Mouse (Mus musculus) cerebellum, postnatal 10 days (tissue): ENCODE results near the gene Hmcn2.

Experiments used
- DNase-seq, 2 experiments: peaks; one replicate each; pipeline ENCODE4 v3.0.0; 2021; ENCODE audit warnings: mixed read lengths in 2 of 2

Gene Hmcn2

DNA sequence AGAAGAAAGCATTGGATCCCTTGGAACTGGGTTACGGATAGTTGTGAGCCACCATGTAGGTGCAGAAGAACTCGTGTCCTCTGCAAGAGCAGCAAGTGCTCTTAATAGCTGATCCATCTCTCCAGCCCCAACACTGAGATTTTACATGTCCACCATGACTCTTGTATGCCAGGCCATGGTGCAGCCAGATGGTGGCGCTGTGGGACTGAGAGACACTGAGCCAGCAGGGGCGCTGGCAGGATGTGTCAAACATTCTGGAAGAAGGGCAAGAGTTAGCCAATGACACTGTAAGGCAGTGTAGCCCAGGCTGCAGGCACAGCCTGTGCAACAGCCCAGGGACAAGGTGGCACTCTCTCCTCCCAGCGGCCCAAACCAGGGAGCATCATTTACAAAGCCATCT lies 170.0 kb downstream of the Hmcn2 start:
- peak; percentile 95 to 97 for DNase-seq

DNA sequence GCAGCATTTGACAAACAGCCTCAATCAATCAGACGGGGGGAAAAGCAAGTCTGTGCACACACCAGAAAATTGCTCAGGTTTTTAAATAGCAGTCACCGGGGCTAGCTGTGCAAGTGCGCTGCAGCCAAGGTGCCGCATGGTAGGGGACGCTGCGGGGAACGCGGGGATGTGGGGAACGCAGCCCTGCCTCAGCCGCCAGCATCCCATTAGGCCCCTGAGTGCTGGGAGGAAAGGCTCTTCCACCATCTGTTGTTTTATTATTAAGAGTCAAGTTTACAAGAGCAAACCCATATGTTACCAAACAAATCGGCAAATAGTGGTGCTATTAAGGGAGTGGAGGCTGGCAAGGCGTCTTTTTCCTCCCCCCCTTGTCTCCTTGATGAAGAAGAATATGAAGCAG lies 175.0 kb downstream of the Hmcn2 start:
- peak in 1 of 2 experiments; percentile 72 for DNase-seq

DNA sequence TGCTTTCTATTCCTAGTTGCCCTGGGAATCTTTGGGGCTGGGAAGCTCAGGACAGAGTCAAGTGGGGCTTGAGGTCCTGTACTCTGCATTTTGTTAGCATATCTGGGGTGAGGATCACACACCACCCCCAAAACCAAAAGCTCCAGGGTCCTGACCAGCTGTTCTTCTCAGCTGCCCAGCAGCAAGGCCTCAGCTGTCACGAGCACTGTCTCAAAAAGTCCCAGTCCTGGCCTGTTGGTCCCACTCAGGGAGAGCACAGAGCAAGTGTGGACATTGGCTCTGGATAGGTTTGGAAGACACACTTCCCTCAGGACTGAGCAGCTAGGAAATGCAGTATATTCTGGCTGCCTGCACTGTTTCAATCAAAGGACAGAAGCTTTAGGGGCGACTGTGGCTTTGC lies 176.3 kb downstream of the Hmcn2 start:
- no peak for DNase-seq

DNA sequence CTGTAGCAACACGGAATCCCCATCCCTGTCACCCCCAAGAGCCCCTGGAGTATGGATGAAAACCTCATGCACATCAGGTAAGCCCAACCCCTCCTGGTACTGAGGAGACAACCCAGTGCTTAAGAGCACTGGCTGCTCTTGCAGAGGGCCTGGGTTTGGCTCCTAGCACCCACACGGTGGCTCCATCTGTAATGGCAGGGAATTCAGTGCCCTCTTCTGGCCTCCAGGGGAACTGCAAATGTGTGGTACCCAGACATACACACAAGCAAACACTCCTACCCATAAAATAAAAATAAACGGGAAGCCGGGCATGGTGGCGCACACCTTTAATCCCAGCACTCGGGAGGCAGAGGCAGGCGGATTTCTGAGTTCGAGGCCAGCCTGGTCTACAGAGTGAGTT lies 178.1 kb downstream of the Hmcn2 start:
- DNase-seq: no peak

DNA sequence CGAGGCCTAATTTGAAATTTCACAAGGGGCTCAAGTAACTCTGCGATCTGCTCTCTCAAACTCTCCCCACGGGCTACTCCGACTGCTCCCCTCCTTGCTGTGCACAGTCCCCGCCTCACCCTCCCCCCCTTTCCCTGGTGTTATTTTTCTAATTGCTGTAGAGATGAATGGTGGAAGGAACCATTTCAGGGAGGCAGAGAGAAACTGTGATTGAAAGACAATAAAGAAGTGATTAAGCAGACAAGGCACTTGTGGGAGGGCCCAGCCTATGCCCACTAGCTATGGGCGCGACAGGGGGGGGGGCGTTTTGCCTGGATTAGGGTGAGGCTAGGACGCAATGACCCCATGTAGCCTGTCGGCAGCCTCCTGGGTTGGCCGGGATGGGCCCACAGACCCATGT lies 179.0 kb downstream of the Hmcn2 start:
- no peak for DNase-seq

DNA sequence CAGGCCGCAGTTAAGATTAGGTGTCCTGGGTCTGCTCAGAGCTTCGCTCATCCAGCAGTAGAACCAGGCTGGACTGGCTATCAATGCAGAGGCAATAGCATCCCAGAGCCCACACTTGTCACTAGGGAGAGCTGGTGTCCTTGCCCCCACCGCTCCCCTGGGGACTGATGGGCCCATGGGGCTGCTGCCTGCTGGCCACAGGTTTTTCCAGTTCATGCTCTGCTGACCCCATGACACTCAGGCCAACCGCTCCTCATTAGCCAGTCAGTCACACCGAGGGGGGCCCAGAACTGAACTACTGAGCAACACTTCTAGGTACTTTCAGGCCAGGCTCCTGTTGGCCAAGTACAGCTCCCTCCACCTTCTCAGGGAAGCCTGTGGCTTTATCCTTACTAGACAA lies 180.1 kb downstream of the Hmcn2 start:
- DNase-seq: no peak

DNA sequence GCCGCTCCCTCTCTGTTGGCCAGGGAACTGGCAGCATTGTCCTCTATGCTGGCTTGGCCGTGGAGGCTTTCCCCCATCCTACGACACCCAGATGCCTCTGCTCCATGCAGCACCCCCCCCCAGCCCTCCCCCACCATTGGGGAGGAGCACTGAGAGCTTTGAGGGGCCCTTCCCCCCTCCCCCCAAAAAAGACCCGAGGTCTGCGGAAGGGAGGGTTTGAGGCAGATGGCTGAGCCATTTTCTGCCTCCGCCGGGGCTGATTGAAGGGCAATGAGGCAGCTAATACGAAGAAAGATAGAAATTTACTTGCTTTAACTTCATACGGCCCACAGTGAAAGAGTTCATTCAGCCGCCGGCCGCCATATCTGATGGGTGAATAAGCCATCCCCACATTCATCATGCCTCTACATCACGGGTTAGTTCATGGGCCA lies 180.8 kb downstream of the Hmcn2 start:
- peak in 1 of 2 experiments; percentile 49 for DNase-seq

DNA sequence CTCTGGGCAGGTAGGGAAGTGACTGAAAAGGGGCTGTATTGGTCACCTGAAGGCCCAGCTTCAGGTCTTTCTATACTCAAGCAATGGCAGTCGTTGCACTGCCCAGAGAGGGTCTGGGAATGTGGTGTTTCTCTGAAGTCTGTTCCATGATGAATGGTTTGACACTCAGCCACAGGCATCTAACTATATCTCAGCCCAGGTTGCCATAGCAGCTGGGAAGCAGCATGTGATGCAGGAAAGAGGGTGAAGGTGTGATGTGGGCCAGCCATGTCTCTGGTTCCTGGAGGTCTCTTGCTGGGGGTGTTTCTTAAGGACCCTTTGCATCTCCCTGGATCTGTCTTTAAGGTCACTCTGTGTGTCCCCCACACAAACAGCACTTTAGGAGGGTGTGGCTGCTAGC lies 181.9 kb downstream of the Hmcn2 start:
- DNase-seq: no peak

DNA sequence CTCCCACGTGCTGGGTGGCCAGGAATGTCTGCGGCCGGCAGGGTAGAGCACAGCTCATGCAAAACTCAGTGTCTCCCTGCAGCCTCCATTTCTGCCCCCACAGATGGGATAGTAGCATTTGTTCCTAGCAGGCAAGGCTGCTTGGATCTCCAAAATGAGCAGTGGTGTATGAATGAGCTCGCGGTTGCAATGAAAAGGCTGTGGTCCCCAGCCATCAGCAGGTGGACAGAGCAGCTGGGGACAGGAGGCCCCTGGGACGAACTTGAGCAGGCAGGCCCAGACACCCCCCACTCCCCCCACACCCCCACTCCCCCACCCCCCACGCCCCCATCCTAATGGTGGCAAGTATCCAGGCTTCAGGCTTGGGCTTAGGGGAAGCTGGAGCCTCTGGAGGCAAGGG lies 182.9 kb downstream of the Hmcn2 start:
- no peak for DNase-seq

DNA sequence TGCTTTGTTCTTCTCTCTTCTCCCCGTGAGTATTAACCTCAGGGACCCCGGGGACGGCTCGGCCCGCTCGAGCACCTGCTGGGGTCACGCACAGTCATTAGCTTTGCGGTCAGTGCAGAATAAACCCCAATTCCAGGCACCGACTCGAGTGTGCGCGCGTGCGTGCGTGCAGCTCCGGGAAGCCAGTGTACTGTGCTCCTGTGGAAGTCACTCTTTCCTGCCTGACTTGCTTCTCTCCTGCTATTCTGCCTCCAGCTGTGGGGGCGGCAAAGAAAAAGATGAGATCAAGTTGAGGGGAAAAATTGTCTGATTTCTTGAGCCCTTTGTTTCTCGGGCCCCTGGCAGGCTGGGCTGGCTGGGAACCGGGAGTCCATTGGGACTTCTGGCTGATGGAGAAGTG lies 183.4 kb downstream of the Hmcn2 start:
- DNase-seq: no peak

DNA sequence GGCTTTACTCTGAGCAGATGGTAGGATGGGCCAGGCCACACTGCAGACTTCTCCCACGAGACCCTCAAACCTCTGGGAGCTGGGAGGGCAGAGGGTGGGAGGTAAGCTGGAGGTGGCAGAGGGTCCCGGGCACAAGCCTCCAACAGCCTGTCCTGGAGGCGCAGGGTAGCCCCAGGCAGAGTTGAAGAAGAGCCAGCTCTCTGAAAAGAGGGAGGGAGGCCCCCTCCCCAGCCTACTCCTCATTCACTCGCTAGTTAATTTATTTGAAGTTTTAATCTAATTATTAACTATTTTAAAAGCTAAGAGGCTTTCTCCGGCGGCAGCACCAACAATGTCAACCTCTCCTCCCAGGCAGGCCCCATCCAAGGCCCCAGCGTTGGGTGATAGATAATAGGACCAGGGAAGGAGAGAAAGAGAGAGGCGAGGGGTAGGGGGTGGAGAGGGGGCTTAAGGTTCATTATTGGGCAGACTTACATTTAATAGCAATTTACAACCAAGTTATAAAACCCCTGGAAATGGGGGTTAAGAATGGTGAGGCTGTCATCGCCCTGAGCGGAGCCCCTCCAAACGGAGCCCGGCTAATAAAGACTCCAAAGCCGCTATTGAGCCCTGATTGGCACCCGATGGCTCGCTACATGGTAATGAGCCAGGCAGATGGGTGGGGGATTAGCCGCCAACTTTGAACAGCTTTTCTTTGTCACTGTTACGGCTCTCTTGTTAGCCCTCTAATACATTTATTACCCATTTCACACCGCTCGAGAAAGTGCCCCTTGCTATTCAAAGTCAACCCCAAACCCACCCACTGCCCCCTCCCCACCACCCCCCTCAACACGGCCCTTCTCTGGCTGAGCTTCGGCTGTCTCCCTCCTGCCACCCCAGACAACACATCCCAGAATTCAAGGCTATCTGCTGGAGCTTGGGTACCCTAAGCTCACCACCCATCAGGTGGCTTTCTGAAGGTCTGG lies 185.4 kb downstream of the Hmcn2 start:
- peak; percentile 57 to 60 for DNase-seq

DNA sequence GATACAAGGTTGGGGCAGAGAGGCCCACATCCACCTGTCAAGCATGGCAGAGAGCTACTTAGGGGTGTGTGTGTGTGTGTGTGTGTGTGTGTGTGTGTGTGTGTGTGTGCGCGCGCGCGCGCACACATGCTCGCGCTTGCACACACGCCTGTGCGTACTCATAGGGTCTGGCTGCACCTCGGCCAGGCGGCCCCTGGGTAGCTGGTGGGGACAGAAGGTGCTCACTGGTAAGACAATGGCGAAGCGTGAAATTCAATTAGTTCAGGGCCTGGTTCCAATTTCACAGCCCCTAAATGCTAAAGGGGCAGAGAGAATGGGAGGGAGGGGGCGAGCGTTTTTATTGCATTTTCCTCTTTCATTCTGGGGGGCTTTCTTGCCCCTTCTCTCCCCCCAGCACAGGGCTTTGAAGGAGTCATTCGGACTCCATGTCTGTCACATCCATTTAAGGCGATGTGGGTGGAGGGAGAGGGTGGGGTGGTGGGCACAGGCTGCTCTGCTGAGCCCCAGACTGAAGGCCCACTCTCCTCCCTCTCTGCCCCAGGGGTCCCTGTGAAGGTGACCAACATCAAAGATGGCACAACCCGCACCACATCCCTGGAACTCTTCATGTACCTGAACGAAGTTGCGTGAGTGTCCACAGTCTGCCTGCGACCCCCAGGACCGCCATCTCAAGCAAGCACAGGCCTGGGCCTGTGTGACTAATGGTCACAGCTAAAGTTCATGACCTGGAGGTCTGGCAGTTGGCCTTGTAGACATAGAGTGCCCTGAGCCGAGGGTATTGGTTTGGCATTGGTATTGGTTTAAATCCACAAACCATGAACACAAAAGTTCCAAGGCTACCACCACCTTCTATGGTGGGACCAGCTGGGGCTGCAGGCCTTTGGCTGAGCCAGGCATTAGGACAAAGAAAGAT lies 186.3 kb downstream of the Hmcn2 start:
- DNase-seq: peak; percentile 63 to 75

DNA sequence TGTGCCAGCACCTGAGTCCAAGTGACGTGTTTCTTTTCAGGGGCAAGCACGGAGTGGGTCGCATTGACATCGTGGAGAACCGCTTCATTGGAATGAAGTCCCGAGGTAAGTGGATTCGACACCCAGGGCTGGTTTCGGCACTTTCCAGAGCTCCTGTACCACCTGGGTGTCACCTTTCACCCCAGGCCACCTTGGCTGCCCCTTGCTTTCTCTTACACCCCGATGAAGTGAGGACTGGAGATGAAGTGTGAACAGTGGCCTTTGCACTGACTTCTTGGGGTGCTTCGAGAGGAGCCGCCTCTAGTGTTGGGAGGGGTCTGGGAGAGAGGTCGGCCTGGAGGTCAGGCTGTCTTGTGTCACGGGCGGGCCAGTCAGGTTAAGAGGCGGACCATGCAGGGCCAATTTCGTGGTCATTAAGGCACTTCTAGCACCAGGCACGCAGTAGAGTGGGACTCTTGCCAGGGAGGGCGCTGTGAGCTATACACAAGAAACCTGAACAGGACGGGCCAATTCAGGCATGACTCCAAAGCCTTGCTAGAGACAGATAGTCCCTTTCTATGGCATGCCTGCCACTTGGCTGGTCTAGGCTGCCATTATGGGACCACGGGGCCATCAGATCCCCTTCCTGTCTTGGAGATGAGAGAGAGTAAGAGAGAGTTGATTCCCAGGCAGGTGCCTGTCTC lies 187.4 kb downstream of the Hmcn2 start:
- peak; percentile 91 to 93 for DNase-seq

DNA sequence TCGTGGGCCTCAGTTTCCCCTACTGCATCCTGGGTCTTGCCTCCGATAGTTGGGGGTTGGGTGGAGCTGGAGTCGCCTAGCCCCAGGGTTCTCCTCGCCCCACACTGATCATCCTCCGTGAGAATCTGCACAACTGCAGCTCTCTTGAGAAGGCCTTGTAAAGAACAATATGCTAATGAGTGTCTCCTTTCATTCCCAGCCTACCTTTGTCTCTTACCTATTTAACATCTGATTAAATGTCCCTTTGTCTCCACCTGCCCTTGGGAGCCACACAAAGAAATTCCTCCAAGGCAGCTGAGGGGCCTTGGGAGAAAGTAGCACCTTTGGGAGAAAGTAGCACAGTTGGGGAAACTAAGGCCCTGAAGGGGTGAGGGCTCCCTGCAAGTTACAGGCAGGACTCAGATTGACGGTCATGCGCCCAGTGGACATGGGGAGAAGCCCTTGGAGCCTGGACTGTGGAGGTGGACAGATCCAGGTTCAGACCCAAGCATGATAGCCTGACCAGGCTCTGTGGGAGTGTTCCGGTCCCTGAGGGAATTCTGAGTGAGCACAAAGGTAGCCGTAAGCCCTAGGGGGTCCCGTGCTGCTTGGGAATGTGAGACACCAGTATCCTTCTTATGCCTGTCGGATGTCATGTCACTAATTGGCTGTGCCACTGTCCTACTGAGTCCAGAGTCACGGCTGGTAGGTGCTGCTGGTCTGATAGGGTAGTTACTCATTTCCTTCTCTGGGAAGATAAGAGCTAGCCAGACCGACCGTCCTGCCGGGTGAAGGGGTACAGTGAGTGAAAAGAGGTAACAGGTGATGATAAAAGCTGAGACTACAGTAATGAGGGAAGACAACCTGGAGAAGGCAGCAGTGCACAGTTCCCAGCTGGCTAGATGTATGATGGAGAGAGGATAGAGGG lies 188.7 kb downstream of the Hmcn2 start:
- no peak for DNase-seq

DNA sequence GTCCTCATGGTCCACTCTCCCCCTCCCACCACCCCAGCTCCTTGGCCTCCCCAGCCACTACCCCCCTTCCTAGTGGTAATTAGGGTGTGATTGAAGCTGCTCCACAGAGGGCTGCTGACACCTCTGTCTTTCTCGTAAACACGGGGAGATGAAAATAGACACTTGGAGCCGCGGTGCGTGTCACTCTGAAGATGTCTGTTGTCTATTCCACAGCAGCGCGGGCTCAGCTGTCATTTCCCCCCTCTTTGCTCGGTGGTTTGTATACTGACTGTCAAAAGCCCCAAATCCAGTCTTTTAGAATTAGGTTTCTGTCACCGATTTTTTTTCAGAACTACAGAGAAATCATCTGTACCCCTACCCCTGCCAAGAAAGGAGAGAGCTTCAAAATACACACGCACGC lies 191.3 kb downstream of the Hmcn2 start:
- DNase-seq: no peak

DNA sequence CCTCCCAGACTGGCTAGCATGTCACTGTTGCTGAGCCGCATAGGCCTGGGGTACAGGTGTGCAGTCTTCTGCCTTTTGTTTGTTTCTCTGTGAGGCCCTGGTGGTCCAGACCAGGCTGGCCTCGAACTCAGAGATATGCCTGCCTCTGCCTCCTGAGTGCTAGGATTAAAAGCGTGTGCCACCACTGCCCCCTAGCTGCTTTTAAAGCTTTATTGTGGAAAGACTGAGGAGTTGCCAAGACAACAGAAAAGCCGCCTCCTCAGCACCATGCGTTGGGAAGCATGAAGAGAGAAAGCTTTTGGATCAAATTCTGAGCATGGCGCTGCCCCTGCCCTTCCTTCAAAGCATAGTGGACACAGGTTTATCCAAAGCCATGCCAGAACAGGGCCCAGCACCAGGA lies 194.6 kb downstream of the Hmcn2 start:
- no peak for DNase-seq
